Mouse (Mus musculus): Measurements from ENCODE around the gene Exph5.
A peak's percentile ranks its signal among the peaks of the same experiment; 100 is the strongest.

Gene Exph5

GRCm38 (mm10) chr9:53320894-53321650 lies 19.6 kb downstream of the Exph5 start:
- DNase-seq (ENCODE audit: low read depth, low spot score), result no peak

GRCm38 (mm10) chr9:53321683-53322082 lies 20.2 kb downstream of the Exph5 start:
- no peak for DNase-seq (ENCODE audit: low read depth, low spot score)

DNA sequence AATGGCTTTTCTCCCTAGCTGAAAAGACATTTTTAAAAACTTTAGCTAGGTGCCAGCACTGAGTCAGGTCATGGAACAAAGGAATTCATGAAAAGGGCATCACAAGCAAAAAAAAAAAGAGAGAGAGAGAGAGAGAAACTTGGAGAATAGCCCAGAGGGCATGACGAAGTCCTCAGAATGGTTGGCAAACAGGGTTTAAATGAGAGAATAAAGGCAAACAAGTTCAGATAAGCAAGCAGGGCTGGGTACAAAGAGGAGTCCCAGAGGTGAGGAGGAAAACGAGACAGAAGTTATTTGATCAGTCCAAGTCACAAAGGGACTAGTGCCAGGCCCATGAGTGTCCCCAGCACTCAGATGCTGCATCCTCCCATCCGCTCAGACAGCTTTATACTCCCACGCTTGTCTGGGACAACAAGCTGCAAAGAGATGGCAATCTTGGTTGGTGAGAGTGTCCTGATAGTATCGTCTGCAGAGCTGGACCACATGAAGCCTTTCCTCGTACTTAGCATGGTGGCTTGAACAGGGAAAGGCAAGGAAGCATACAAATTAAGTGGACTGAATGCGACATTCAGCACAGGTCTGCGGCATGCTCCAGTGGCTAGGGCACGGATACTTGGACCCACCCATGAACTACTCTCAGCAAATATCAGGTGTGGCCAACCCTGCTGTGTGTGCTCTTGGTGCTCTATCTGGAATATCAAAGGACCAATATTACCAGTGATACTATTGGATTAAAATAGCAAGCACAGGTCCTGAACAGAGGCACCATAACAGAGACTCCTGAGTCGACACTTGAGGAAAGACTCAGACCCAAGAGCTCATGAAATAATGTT lies 22.2 kb downstream of the Exph5 start:
- peak; percentile 59 for DNase-seq (ENCODE audit: low read depth, low spot score)

GRCm38 (mm10) chr9:53325363-53326090 lies 24.1 kb downstream of the Exph5 start:
- peak; percentile 66 for DNase-seq (ENCODE audit: low read depth, low spot score)

- DNase-seq (ENCODE audit: low read depth, low spot score), result no peak
Observed at GRCm38 (mm10) chr9:53328203-53328602, 26.7 kb downstream of the Exph5 start.

DNA sequence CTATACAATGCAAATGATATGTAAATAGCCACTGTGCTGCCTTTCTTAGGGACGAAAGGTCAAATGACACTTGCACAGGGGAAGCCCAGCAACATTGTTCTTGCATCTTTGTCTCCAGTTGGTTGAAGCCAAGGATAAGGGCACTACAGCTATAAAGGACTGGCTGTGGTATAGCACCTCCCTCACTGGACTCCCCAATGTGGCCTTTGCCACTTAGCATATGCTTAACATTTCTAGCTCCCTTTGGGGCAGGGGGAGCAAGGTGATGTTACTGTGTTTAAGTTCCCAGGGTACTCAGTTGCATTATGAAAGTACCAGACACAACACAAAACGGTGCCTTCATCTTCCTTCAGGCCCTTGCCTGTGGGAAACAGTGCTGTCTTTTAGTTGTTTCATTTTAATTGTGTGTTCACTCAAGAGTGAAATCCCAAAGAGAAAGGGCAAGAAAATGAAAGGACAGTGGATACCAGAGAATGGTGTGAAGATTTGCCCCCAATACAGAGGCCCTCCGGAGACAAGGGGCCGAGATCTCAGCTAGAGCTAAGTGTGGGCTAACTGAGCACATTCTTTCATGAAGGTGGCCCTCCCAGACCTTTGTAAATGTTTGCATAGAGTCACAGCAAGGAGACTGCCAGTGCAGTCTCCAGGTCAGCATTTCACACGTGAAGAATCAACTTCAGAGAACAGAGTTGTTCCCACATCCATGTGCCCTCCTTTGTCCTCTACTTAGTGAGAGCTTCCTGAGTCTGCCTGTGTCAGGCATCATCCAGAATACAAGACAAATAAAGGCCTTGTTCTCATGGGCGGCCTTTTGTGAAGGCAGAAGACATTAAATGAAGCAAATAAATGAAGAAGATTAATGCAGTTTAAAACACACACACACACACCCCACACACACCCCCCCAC lies 28.1 kb downstream of the Exph5 start:
- DNase-seq (ENCODE audit: low read depth, low spot score), result no peak

- no peak for DNase-seq (ENCODE audit: low read depth, low spot score)
Observed at GRCm38 (mm10) chr9:53330247-53330646, 28.8 kb downstream of the Exph5 start.

DNA sequence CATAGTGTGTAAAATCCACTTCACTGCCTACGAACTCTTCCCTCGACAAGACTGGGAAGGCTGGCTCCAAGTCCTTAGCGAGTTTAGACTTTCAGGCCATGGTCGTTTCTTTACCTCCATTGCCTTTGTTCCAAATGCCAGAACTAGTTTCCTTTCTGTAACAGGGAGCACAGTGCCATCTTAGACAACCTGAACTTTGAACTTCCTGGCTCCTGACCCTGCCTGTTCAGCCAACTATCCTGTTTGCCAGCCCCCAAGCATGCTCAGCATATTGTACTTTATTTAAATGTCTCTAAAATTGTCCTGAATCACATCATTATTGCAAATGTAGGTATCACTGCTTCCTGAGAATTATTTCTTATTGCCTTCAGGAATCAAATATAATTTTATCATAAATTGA lies 32.0 kb downstream of the Exph5 start:
- no peak for DNase-seq (ENCODE audit: low read depth, low spot score)

- no peak for DNase-seq (ENCODE audit: low read depth, low spot score)
Observed at GRCm38 (mm10) chr9:53335131-53335530, 33.7 kb downstream of the Exph5 start.

GRCm38 (mm10) chr9:53339603-53340002 lies 38.1 kb downstream of the Exph5 start:
- no peak for DNase-seq (ENCODE audit: low read depth, low spot score)

GRCm38 (mm10) chr9:53340328-53340916 lies 39.0 kb downstream of the Exph5 start:
- no peak for DNase-seq (ENCODE audit: low read depth, low spot score)

DNA sequence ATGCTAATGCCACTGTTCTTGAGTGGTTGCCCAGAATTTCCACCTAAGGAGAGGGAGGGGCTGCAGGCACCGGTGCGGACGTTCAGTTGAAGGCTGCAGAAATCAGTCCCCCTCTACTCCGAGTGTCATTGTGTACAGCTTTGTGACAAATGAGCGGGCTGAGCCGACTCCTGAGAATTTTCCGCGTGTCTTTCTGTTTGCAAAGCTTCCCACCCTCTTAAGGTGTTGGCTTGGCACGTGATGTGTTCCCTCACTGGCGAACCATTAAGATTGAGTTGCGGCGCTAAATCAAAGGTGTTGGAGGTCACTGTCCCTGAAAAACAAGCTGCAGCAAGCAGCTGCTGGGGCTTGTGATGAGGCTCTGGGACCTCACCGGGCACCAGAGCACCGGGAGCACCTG lies 39.5 kb downstream of the Exph5 start:
- DNase-seq (ENCODE audit: low read depth, low spot score), result no peak

- no peak for DNase-seq (ENCODE audit: low read depth, low spot score)
Observed at GRCm38 (mm10) chr9:53341981-53342380, 40.5 kb downstream of the Exph5 start.

DNA sequence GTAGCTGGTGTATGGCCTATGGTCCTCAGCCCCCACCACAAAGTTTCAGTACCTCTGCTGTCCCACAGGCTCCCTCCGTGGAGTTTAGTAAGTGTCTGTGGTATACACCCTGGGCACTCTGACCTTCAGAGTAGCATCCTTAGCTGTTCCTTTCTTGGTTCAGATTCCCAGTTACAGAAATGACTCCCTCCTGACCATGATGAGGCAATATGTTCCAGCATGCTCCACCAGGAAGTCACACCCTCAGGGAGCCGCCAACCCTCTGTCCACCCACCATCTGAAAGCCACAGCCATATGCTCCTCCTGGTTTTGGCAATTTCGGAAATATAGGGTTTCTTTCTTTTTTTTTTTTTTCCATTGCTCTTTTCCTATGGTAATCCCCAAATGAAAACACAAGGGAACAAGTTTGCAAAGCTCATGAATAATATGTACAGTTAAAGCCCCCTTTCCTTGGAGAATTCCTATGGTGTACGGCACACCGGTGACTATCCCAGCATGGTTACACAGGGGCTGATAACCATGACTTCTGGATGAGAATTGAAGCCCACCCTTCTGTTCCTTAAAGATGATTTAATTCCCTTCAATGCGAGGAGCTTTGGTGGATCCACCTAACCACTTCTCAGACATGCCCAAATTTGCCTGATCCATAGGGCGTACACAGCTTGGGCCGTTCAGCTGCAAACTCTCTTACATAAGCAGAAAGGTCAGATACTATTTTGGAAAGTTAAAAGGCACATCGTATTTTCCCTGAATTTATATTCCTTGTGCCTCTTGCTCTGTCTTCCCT lies 43.4 kb downstream of the Exph5 start:
- DNase-seq (ENCODE audit: low read depth, low spot score), result no peak

DNA sequence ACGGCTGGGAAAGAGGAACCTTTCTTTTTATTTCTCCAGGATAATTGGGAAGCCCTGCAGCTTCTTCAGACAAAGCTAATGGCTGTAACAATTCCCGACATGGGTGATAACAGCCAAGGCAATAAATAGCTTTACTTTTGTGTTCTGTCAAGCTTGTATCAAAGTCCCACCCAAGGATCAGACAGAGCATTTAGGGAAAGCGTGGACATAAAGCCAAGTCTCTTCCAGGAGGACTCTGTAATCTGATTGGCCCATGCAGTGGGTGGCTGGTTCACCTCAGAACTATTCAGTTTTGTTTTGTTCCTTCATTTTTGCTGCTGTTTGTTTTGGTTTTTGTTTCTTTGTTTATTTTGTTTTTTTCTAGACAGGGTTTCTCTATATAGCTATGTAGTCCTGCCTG lies 44.3 kb downstream of the Exph5 start:
- no peak for DNase-seq (ENCODE audit: low read depth, low spot score)

- no peak for DNase-seq (ENCODE audit: low read depth, low spot score)
Observed at GRCm38 (mm10) chr9:53346402-53346801, 44.9 kb downstream of the Exph5 start.

- no peak for DNase-seq (ENCODE audit: low read depth, low spot score)
Observed at GRCm38 (mm10) chr9:53349211-53349610, 47.7 kb downstream of the Exph5 start.

DNA sequence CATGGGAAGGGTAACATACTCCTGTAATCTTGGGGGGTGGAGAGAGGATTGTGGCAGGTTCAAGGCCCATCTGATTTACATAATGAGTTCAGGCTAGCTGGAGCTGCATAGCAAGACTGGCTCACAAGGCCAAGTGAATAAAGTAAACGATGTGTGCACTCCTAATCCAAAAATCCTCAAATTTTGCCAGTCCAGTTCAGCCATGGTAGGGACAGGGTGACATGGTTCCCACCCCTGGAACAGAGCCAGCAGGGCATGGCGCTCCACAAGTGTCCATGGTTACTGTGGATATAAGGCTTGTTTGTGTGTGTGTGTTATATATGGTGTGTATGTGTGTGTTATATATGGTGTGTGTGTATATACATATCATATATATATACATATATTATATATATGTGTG lies 48.9 kb downstream of the Exph5 start:
- DNase-seq (ENCODE audit: low read depth, low spot score), result no peak

- DNase-seq (ENCODE audit: low read depth, low spot score), result no peak
Observed at GRCm38 (mm10) chr9:53351899-53352298, 50.4 kb downstream of the Exph5 start.

DNA sequence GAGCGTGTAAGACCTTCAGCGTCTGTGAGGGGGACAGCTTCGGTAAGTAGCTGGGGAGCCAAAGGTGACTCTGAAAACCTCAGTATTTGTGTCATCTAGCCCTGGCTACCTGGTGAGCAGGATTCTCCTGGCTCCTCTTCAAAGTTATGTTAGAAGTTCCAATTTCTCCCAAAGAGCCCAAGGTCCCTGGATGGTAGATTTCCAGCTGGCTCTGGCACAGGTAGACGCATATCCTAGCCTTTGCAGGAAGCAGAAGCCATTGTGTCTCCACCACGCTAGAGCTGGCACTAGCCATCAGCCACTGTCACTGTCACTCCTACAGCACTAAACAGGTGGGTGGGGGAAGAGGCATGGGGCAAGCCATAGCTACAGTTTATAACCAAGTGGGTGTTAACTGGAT lies 51.7 kb downstream of the Exph5 start:
- DNase-seq (ENCODE audit: low read depth, low spot score), result no peak
